Mouse (Mus musculus) hindbrain, embryonic 10.5 days (tissue): ENCODE measurements around the gene Irx3. TPM values are rescaled to one million over a fixed set of nuclear protein-coding genes. Genes with fewer than 3 reads are reported as not detected.
A peak's percentile ranks its signal among the peaks of the same experiment; 100 is the strongest.

Source experiments
- DNase-seq: peaks from one replicate; pipeline ENCODE4 v3.0.0-alpha.2; 2017; ENCODE audit warnings: low spot score
- H3K27ac ChIP-seq: fragments of 300-500 bp; sonication (generic); 2 replicates; pipeline ENCODE4 v1.5.1; 2016; ENCODE audit warnings: mild to moderate bottlenecking, moderate library complexity
- H3K27me3 ChIP-seq: fragments of 300-500 bp; sonication (generic); 2 replicates; pipeline ENCODE4 v1.6.1; 2016; ENCODE audit warnings: mild to moderate bottlenecking; ENCODE audit not compliant: poor library complexity, insufficient read depth, severe bottlenecking
- H3K36me3 ChIP-seq: fragments of 300-500 bp; sonication (generic); 2 replicates; pipeline ENCODE4 v1.6.1; 2016; ENCODE audit warnings: mild to moderate bottlenecking, moderate library complexity
- H3K4me1 ChIP-seq: fragments of 300-500 bp; sonication (generic); replicated peaks from 2 replicates; pipeline ENCODE4 v1.6.1; 2016; ENCODE audit warnings: mild to moderate bottlenecking
- H3K4me3 ChIP-seq: fragments of 300-500 bp; sonication (generic); 2 replicates; pipeline ENCODE4 v1.5.1; 2016; ENCODE audit warnings: mild to moderate bottlenecking, moderate library complexity
- H3K9me3 ChIP-seq: fragments of 300-500 bp; sonication (generic); 2 replicates; pipeline ENCODE4 v1.6.1; 2016; ENCODE audit warnings: mild to moderate bottlenecking, moderate library complexity
- WGBS: fragments of 180-500 bp; shearing (Covaris S2); methylation state at CpG from one replicate; pipeline ENCODE4 v1.1.7; 2016; 5-methylcytosine and 5-hydroxymethylcytosine counted together
- polyA plus RNA-seq: library from polyadenylated mRNA; unstranded; fragments of >200 nt; fragmentation: Nextera tagmentation; extraction: Ambion mirVana; gene quantifications from 2 replicates; pipeline ENCODE4 v1.2.1, GENCODE M21; 2016

Irx3 gene
- 38.1 and 45.2 TPM in 2 replicates for polyA plus RNA-seq

GRCm38 (mm10) chr8:91801839-91802238 is at the start of gene Irx3:
TSS of gene Irx3 (minus strand) at chr8:91802067.
- WGBS, result 1% methylated on average over 33 of the region's 33 CpGs
- Histone ChIP-seq H3K27me3 (peaks cover 85% of the 10 kb centered on the region), H3K4me1 (peaks cover 88% of the 10 kb centered on the region), H3K27ac (peak within 1 kb of the TSS; percentile 98), H3K9me3 (no peaks in the 10 kb centered on the region), H3K36me3 (peaks cover 24% of the 10 kb centered on the region), H3K4me3 (peak within 1 kb of the TSS; percentile 92)
- peak; percentile 91 for DNase-seq

DNA sequence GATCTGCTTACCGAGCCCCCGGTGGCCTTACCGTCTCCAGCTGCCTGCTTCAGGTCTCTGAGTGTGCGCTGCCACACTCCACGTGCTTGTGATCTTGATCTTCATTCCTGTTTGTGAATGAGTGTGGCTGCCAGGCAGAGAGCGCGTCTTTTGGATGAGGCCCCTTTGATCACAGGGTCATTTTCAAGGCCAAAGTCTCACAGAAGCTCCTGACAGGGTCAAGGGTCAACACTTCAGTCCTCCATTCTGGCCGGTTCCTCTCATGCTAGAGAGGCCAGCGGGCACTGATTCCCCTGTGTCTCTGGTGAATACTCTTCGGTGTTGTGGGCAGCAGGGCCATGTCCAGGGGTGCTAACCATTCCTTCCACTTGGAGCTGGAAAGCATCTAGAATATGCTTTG is 49.5 kb upstream of the Irx3 start:
- 67% methylated on average over 10 of the region's 10 CpGs for WGBS
- no peak for DNase-seq
- Histone ChIP-seq H3K36me3 (no peaks in the 10 kb centered on the region), H3K4me3 (no peak overlapping the region), H3K27ac (no peak overlapping the region), H3K27me3 (peaks cover 75% of the 10 kb centered on the region), H3K9me3 (no peaks in the 10 kb centered on the region), H3K4me1 (peaks cover 28% of the 10 kb centered on the region)

- H3K36me3 ChIP-seq, result no peaks in the 10 kb centered on the region
- DNase-seq, result no peak
- WGBS, result 92% methylated on average over 6 of the region's 6 CpGs
- H3K4me1 ChIP-seq, result peaks cover 22% of the 10 kb centered on the region
- no peaks in the 10 kb centered on the region for H3K9me3 ChIP-seq
- no peak overlapping the region for H3K27ac ChIP-seq
- no peak overlapping the region for H3K4me3 ChIP-seq
- H3K27me3 ChIP-seq, result peaks cover 66% of the 10 kb centered on the region
Observed at GRCm38 (mm10) chr8:91849984-91850383, 48.1 kb upstream of the Irx3 start.

DNA sequence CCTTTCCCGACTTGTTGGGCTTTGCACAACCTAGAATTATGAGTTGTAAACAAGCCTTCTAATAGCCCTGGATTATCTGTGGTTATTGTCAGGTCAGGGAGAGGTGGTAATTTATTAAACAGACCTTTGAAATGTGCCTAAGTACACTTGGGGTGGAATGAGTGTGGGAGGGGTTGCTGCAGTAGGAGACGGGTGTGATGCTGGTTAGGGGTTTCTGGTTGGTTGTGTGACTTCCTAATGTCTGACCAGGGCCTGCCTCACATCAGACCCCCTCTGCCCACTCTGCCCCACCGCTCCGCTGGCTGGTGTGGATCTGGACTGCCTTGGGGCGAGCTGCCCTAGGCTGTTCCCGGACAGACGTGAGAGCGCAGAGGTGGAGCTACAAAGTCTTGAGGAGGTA is 47.7 kb upstream of the Irx3 start:
- H3K9me3 ChIP-seq, result no peaks in the 10 kb centered on the region
- no peak overlapping the region for H3K27ac ChIP-seq
- no peak for DNase-seq
- no peaks in the 10 kb centered on the region for H3K36me3 ChIP-seq
- peaks cover 22% of the 10 kb centered on the region for H3K4me1 ChIP-seq
- H3K4me3 ChIP-seq, result no peak overlapping the region
- peaks cover 61% of the 10 kb centered on the region for H3K27me3 ChIP-seq
- WGBS, result 85% methylated on average over 8 of the region's 8 CpGs

DNA sequence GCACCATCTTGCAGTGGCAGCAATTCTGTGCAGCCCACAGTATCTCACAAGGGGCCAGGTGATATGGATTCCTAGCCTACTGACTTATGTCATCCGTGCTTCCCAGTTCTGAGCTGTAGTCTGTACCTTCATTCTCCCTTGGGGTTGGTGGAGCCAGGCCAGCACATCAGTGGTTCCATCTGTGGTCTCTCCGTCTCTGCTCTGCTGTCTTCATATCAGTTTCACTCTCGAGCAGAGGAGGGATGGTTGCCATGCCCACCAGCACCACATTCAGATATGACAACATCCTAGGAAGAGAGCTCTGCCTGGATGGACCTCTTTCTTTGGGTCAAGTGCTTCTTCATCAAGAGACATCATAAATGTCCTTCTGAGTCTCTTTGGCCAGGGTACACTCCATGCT is 43.8 kb upstream of the Irx3 start:
- Histone ChIP-seq H3K27ac (no peak overlapping the region), H3K4me3 (no peak overlapping the region), H3K4me1 (no peaks in the 10 kb centered on the region), H3K9me3 (no peaks in the 10 kb centered on the region), H3K27me3 (peaks cover 34% of the 10 kb centered on the region), H3K36me3 (no peaks in the 10 kb centered on the region)
- 86% methylated on average over 3 of the region's 3 CpGs for WGBS
- DNase-seq, result no peak

DNA sequence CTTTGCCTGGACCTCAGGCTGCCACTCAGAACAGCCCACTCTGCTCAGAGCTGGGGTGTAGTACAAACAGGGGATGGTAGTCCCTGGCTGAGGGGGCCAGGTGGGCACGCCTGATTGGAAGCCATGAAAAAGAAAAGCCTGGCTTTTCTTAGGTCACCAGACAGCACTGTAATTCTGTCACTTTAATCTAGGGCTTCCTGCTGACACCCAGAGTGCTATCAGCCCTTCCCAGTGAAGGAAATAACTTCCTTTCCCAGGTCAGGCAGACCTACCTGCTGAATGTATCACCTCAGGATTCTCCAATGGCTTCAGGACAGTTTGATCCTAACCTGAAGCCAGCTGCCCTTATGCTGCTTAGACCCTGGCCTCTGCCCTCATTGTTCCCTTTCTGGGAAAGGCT is 35.3 kb upstream of the Irx3 start:
- no peak for DNase-seq
- peaks cover 11% of the 10 kb centered on the region for H3K4me1 ChIP-seq
- H3K9me3 ChIP-seq, result no peaks in the 10 kb centered on the region
- H3K36me3 ChIP-seq, result no peaks in the 10 kb centered on the region
- H3K27ac ChIP-seq, result peak overlapping the region; percentile 19; the same call in 1 of the 2 replicates
- peaks cover 47% of the 10 kb centered on the region for H3K27me3 ChIP-seq
- no peak overlapping the region for H3K4me3 ChIP-seq
- WGBS, result 41% methylated on average over 1 of the region's 1 CpGs

DNA sequence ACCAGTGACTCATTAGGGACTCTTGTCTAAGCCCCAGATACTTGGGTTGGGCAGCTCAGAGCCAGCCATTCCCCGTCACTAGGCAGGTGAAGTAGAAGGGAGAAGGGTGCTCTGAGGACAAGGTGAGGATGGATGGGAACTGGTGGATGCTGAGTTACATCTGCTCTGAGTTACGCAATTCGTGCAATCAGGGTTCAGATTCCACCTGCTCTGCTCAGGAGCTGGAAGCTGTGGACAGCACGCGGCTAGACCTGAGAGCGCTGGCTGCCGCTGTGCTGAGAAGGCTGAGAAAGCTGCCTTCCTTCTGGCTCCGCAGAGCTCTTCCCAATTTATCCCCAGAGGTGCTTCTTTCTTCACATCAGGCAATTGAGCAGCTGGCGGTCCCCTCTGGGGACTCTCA is 34.8 kb upstream of the Irx3 start:
- H3K36me3 ChIP-seq, result no peaks in the 10 kb centered on the region
- 61% methylated on average over 9 of the region's 9 CpGs for WGBS
- no peak overlapping the region for H3K4me3 ChIP-seq
- H3K27me3 ChIP-seq, result peaks cover 47% of the 10 kb centered on the region
- H3K27ac ChIP-seq, result peak overlapping the region; percentile 19; the same call in 1 of the 2 replicates
- no peaks in the 10 kb centered on the region for H3K9me3 ChIP-seq
- H3K4me1 ChIP-seq, result peaks cover 13% of the 10 kb centered on the region
- DNase-seq, result no peak

DNA sequence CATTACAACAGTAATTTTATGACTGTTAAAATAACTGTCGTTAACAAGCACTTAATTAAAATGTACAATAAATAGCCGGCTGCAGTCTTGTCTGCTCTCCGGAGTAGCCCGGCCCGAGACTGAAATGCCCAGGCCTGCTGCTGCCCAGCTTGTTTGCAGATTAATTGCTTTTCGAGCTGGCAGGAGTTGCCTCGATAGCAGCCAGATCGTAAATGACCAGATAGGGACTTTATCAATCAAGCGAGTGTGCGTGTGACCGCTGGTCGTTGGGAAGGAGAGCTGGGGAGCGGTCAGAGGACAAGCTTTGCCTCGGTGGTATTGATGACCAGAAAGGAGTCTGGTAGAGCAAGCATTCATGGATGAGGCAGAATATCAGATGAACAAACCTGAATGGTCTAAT is 25.8 kb upstream of the Irx3 start:
- no peaks in the 10 kb centered on the region for H3K9me3 ChIP-seq
- no peak overlapping the region for H3K4me3 ChIP-seq
- no peaks in the 10 kb centered on the region for H3K36me3 ChIP-seq
- DNase-seq, result no peak
- 89% methylated on average over 14 of the region's 14 CpGs for WGBS
- H3K27ac ChIP-seq, result no peak overlapping the region
- H3K27me3 ChIP-seq, result peaks cover 47% of the 10 kb centered on the region
- H3K4me1 ChIP-seq, result peaks cover 21% of the 10 kb centered on the region

DNA sequence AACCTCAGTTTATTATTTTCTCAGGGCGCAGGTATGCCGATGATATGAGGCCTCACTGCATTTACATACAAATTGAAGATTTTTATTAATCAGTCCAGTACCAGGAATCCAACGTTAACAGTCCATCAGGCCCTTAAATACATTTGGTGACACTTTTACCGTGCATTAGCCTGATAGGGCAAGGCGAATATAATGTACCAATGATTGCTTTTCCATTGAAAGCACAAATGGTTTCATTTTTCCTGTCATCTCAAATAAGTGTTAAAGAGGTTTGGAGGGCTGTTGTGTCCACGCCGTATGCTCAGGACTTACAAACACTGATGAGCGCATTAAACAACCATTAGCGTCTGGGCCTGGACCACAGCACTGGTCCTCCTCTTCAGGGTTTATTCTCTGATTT is 25.3 kb upstream of the Irx3 start:
- H3K27ac ChIP-seq, result no peak overlapping the region
- H3K27me3 ChIP-seq, result peaks cover 47% of the 10 kb centered on the region
- no peak overlapping the region for H3K4me3 ChIP-seq
- no peaks in the 10 kb centered on the region for H3K36me3 ChIP-seq
- DNase-seq, result no peak
- peaks cover 21% of the 10 kb centered on the region for H3K4me1 ChIP-seq
- WGBS, result 94% methylated on average over 9 of the region's 9 CpGs
- H3K9me3 ChIP-seq, result no peaks in the 10 kb centered on the region

DNA sequence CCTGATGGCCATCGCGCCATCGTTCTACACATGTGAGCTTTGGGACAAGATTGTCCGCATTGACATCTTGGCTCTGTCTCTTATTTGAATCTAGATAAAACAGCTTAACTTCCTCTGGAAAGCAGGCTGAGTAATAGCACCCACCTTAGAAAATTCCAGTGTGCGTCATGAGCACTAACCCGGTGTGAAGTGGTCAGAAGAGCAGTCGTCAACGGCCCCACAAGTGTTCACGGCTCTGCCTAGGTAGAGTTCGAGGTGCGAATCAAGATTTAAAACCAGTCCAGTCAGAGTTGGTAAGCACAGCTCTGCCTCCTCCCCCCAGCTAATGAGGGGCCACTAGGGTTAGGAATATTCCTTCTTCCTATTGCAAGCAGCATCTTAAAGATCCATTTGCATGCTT is 21.5 kb upstream of the Irx3 start:
- WGBS, result 90% methylated on average over 11 of the region's 11 CpGs
- Histone ChIP-seq H3K4me1 (peaks cover 30% of the 10 kb centered on the region), H3K36me3 (no peaks in the 10 kb centered on the region), H3K9me3 (no peaks in the 10 kb centered on the region), H3K27me3 (peaks cover 46% of the 10 kb centered on the region), H3K27ac (no peak overlapping the region), H3K4me3 (no peak overlapping the region)
- DNase-seq, result no peak

DNA sequence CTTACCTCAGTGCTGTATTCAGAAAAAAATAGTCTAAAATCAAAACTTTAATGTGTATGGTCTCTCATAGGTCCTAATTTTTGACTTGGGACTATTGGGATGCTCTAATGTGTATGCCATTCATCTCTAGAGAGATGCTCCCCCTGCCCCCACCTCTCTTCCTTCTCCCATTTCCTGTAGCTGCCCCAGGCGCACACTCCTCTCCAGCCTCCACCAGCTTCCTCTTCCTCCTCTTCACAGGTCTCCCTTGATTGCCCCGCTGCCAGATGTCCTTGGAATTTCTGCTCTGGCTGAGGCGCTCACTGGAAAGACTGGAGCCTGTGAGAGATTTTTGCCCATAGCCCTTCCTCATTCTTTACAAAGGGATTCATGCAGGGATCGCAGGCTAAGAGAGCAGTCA is 20.9 kb upstream of the Irx3 start:
- no peak for DNase-seq
- H3K27me3 ChIP-seq, result peaks cover 45% of the 10 kb centered on the region
- no peak overlapping the region for H3K27ac ChIP-seq
- H3K9me3 ChIP-seq, result no peaks in the 10 kb centered on the region
- H3K36me3 ChIP-seq, result no peaks in the 10 kb centered on the region
- H3K4me3 ChIP-seq, result no peak overlapping the region
- WGBS, result 54% methylated on average over 4 of the region's 4 CpGs
- peaks cover 36% of the 10 kb centered on the region for H3K4me1 ChIP-seq

DNA sequence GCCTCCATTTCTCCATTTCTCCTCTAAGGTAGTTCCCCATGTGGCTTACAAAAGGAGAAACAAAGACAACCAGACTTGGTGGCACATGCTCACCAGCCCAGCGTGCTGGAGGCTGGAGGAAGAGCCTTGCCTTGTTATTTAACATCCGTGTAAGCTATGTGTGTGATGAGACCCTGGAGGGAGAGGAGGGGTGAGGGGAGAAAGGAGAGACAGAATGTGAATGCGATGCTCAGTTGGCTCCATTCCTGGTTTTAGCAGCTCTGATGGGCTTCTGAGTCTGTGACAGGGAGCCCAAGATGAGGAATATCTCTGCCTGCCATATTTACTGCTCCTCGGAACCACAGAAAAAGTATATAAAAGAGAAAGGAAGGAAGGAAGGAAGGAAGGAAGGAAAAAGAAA is 20.1 kb upstream of the Irx3 start:
- H3K27ac ChIP-seq, result peak overlapping the region; percentile 74
- peaks cover 41% of the 10 kb centered on the region for H3K4me1 ChIP-seq
- no peaks in the 10 kb centered on the region for H3K36me3 ChIP-seq
- 30% methylated on average over 4 of the region's 4 CpGs for WGBS
- H3K27me3 ChIP-seq, result peaks cover 42% of the 10 kb centered on the region
- no peak for DNase-seq
- no peak overlapping the region for H3K4me3 ChIP-seq
- no peaks in the 10 kb centered on the region for H3K9me3 ChIP-seq

- Histone ChIP-seq H3K4me3 (no peak overlapping the region), H3K36me3 (no peaks in the 10 kb centered on the region), H3K9me3 (no peaks in the 10 kb centered on the region), H3K4me1 (peaks cover 44% of the 10 kb centered on the region), H3K27me3 (peaks cover 27% of the 10 kb centered on the region), H3K27ac (0 out of 2 replicates have a peak overlapping the region, but pooled peaks have one; percentile 30)
- no peak for DNase-seq
- 71% methylated on average over 4 of the region's 4 CpGs for WGBS
Observed at GRCm38 (mm10) chr8:91819778-91820177, 17.9 kb upstream of the Irx3 start.

DNA sequence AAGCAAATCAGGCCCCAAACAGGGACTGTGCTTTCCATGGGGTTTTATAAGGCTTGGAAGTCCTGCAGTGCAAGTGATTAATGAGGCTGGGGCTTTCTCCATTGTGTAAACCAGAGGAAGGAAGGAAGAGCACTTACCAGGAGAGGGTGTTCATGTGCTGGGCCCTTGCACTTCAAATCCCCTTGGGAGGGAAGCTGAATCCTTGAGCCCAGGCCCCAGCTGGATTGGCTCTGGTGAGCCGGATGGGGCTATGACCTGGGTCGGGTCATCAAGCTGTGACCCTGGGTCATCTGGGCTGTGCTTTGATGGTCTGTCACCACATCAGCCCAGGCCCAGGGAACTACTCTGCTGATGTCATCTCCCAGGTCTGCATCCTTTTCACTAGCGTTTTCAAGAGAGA is 16.9 kb upstream of the Irx3 start:
- peak; percentile 51 for DNase-seq
- Histone ChIP-seq H3K27ac (peak overlapping the region; percentile 53; the same call in 1 of the 2 replicates), H3K4me1 (peaks cover 44% of the 10 kb centered on the region), H3K9me3 (no peaks in the 10 kb centered on the region), H3K36me3 (no peaks in the 10 kb centered on the region), H3K4me3 (no peak overlapping the region), H3K27me3 (peaks cover 18% of the 10 kb centered on the region)
- 9% methylated on average over 3 of the region's 3 CpGs for WGBS
